Mouse (Mus musculus): ENCODE results near the gene Arpc4. TPM values are rescaled to one million over a fixed set of nuclear protein-coding genes. Genes with fewer than 3 reads are reported as not detected.

The Arpc4 gene
- polyA plus RNA-seq, 1 experiment from 2014 or later: 211 TPM

- Histone ChIP-seq H3K4me2 (no peak overlapping the region), H3K27ac (ENCODE audit: low read depth) (no peak overlapping the region), H3K4me3 (ENCODE audit: low read depth, low read length) (no peak overlapping the region), H3K9ac (no peak overlapping the region), H3K36me3 (ENCODE audit: insufficient read depth) (no peaks in the 10 kb centered on the region), H3K27me3 (ENCODE audit: insufficient read depth, low read length) (no peaks in the 10 kb centered on the region), H3K9me3 (ENCODE audit: low read depth, low read length) (no peaks in the 10 kb centered on the region), H3K4me1 (ENCODE audit: insufficient read depth) (no peaks in the 10 kb centered on the region)
- ATAC-seq (ENCODE audit: insufficient read depth): no peak
- TF ChIP-seq CTCF (IDR thresholded peaks at IDR 0.05; ENCODE audit: low read depth): no peak
- 51% methylated on average over 3 of the region's 3 CpGs for WGBS
- DNase-seq: no peak
These were observed 53.9 kb downstream of the Arpc4 start for GRCm38 (mm10) chr6:113431801-113432200.

- Histone ChIP-seq H3K4me3 (ENCODE audit: low read depth, low read length) (no peak overlapping the region), H3K4me2 (no peak overlapping the region), H3K9ac (no peak overlapping the region), H3K27me3 (ENCODE audit: insufficient read depth, low read length) (no peaks in the 10 kb centered on the region), H3K36me3 (ENCODE audit: insufficient read depth) (no peaks in the 10 kb centered on the region), H3K27ac (ENCODE audit: low read depth) (no peak overlapping the region), H3K9me3 (ENCODE audit: low read depth, low read length) (no peaks in the 10 kb centered on the region), H3K4me1 (ENCODE audit: insufficient read depth) (no peaks in the 10 kb centered on the region)
- DNase-seq (no peak), ATAC-seq (ENCODE audit: insufficient read depth) (no peak)
- TF ChIP-seq CTCF (IDR thresholded peaks at IDR 0.05; ENCODE audit: low read depth): no peak
- WGBS: 63% methylated on average over 3 of the region's 3 CpGs
These were observed 55.7 kb downstream of the Arpc4 start for GRCm38 (mm10) chr6:113433661-113434060.

GRCm38 (mm10) chr6:113434691-113435090 is 56.8 kb downstream of the Arpc4 start:
- 69% methylated on average over 7 of the region's 7 CpGs for WGBS
- DNase-seq: no peak

GRCm38 (mm10) chr6:113435664-113436205 is 57.8 kb downstream of the Arpc4 start, which contains the start of gene Cidec:
TSS of gene Cidec (minus strand) at chr6:113435760.
- H3K4me1 ChIP-seq (ENCODE audit: insufficient read depth): no peaks in the 10 kb centered on the region
- no peaks in the 10 kb centered on the region for H3K27me3 ChIP-seq (ENCODE audit: insufficient read depth, low read length)
- H3K4me2 ChIP-seq: no peak within 1 kb of the TSS
- H3K4me3 ChIP-seq (ENCODE audit: low read depth, low read length): no peak within 1 kb of the TSS
- no peak within 1 kb of the TSS for H3K27ac ChIP-seq (ENCODE audit: low read depth)
- ATAC-seq (ENCODE audit: insufficient read depth): no peak
- no peaks in the 10 kb centered on the region for H3K36me3 ChIP-seq (ENCODE audit: insufficient read depth)
- DNase-seq: no peak
- no peak for TF ChIP-seq CTCF (IDR thresholded peaks at IDR 0.05; ENCODE audit: low read depth)
- no peak within 1 kb of the TSS for H3K9ac ChIP-seq
- no peaks in the 10 kb centered on the region for H3K9me3 ChIP-seq (ENCODE audit: low read depth, low read length)
- WGBS: 77% methylated on average over 9 of the region's 9 CpGs

More at GRCm38 (mm10) chr6:113434691-113435090, 56.8 kb downstream of the Arpc4 start:
- no peaks in the 10 kb centered on the region for H3K9me3 ChIP-seq (ENCODE audit: low read depth, low read length)
- no peak overlapping the region for H3K9ac ChIP-seq
- ATAC-seq (ENCODE audit: insufficient read depth): no peak
- no peaks in the 10 kb centered on the region for H3K36me3 ChIP-seq (ENCODE audit: insufficient read depth)
- no peak overlapping the region for H3K4me3 ChIP-seq (ENCODE audit: low read depth, low read length)
- no peak overlapping the region for H3K27ac ChIP-seq (ENCODE audit: low read depth)
- no peak for TF ChIP-seq CTCF (IDR thresholded peaks at IDR 0.05; ENCODE audit: low read depth)
- H3K4me2 ChIP-seq: no peak overlapping the region
- H3K27me3 ChIP-seq (ENCODE audit: insufficient read depth, low read length): no peaks in the 10 kb centered on the region
- no peaks in the 10 kb centered on the region for H3K4me1 ChIP-seq (ENCODE audit: insufficient read depth)

GRCm38 (mm10) chr6:113437135-113437534 is 59.2 kb downstream of the Arpc4 start:
- no peaks in the 10 kb centered on the region for H3K36me3 ChIP-seq (ENCODE audit: insufficient read depth)
- H3K4me1 ChIP-seq (ENCODE audit: insufficient read depth): no peaks in the 10 kb centered on the region; the same call in 1 of the 2 replicates
- H3K27me3 ChIP-seq (ENCODE audit: insufficient read depth, low read length): no peaks in the 10 kb centered on the region
- no peaks in the 10 kb centered on the region for H3K9me3 ChIP-seq (ENCODE audit: low read depth, low read length)
- TF ChIP-seq CTCF (IDR thresholded peaks at IDR 0.05; ENCODE audit: low read depth): no peak
- 66% methylated on average over 12 of the region's 12 CpGs for WGBS
- no peak overlapping the region for H3K27ac ChIP-seq (ENCODE audit: low read depth)
- ATAC-seq (ENCODE audit: insufficient read depth) (no peak), DNase-seq (no peak)
- no peak overlapping the region for H3K9ac ChIP-seq
- no peak overlapping the region for H3K4me2 ChIP-seq
- no peak overlapping the region for H3K4me3 ChIP-seq (ENCODE audit: low read depth, low read length)

GRCm38 (mm10) chr6:113438721-113439430 is 61.0 kb downstream of the Arpc4 start:
- Histone ChIP-seq H3K27me3 (ENCODE audit: insufficient read depth, low read length) (no peaks in the 10 kb centered on the region), H3K27ac (ENCODE audit: low read depth) (no peak overlapping the region), H3K4me3 (ENCODE audit: low read depth, low read length) (no peak overlapping the region), H3K4me1 (ENCODE audit: insufficient read depth) (peaks cover 8% of the 10 kb centered on the region), H3K9ac (no peak overlapping the region), H3K4me2 (no peak overlapping the region), H3K9me3 (ENCODE audit: low read depth, low read length) (no peaks in the 10 kb centered on the region), H3K36me3 (ENCODE audit: insufficient read depth) (no peaks in the 10 kb centered on the region)
- DNase-seq (no peak), ATAC-seq (ENCODE audit: insufficient read depth) (no peak)
- no peak for TF ChIP-seq CTCF (IDR thresholded peaks at IDR 0.05; ENCODE audit: low read depth)
- WGBS: 44% methylated on average over 12 of the region's 12 CpGs

Small RNA genes within 50 kb of the gene (microRNA-seq; reads per million reads assigned to microRNA genes)
- gene Gm24387 (ENCODE audit: borderline number of aligned reads): not detected

Other genes starting within 250 kb of the Arpc4 start
- 0.61 and 0.80 TPM in 2 replicates for gene Lhfpl4, start 182.7 kb upstream of the Arpc4 start, polyA plus RNA-seq (2014; fragmentation: Nextera tagmentation; extraction: Ambion mirVana)
- gene Mtmr14, start 140.3 kb upstream of the Arpc4 start, polyA plus RNA-seq (2014; fragmentation: Nextera tagmentation; extraction: Ambion mirVana): 41.1 and 47.0 TPM in 2 replicates
- gene Cpne9, start 95.8 kb upstream of the Arpc4 start, polyA plus RNA-seq (2014; fragmentation: Nextera tagmentation; extraction: Ambion mirVana): not detected in 2 replicates
- 24.6 and 26.4 TPM in 2 replicates for gene Brpf1, start 71.0 kb upstream of the Arpc4 start, polyA plus RNA-seq (2014; fragmentation: Nextera tagmentation; extraction: Ambion mirVana)
- gene Ogg1, start 51.1 kb upstream of the Arpc4 start, polyA plus RNA-seq (2014; fragmentation: Nextera tagmentation; extraction: Ambion mirVana): 16.9 and 17.7 TPM in 2 replicates
- gene Camk1, start 34.1 kb upstream of the Arpc4 start, polyA plus RNA-seq (2014; fragmentation: Nextera tagmentation; extraction: Ambion mirVana): 109 and 110 TPM in 2 replicates
- 45.9 and 49.4 TPM in 2 replicates for gene Tada3, start 232 bp upstream of the Arpc4 start, polyA plus RNA-seq (2014; fragmentation: Nextera tagmentation; extraction: Ambion mirVana)
- 2.2 and 2.5 TPM in 2 replicates for gene Ttll3, start 11.1 kb downstream of the Arpc4 start, polyA plus RNA-seq (2014; fragmentation: Nextera tagmentation; extraction: Ambion mirVana)
- 15.7 and 18.8 TPM in 2 replicates for gene Rpusd3, start 41.2 kb downstream of the Arpc4 start, polyA plus RNA-seq (2014; fragmentation: Nextera tagmentation; extraction: Ambion mirVana)
- not detected in 2 replicates for gene Cidec, start 57.6 kb downstream of the Arpc4 start, polyA plus RNA-seq (2014; fragmentation: Nextera tagmentation; extraction: Ambion mirVana)
- gene Jagn1, start 64.5 kb downstream of the Arpc4 start, polyA plus RNA-seq (2014; fragmentation: Nextera tagmentation; extraction: Ambion mirVana): 70.0 and 76.4 TPM in 2 replicates
- 12.0 and 12.2 TPM in 2 replicates for gene Il17re, start 80.4 kb downstream of the Arpc4 start, polyA plus RNA-seq (2014; fragmentation: Nextera tagmentation; extraction: Ambion mirVana)
- 7.7 and 9.1 TPM in 2 replicates for gene Il17rc, start 93.3 kb downstream of the Arpc4 start, polyA plus RNA-seq (2014; fragmentation: Nextera tagmentation; extraction: Ambion mirVana)
- gene Creld1, start 105.2 kb downstream of the Arpc4 start, polyA plus RNA-seq (2014; fragmentation: Nextera tagmentation; extraction: Ambion mirVana): 20.7 and 27.0 TPM in 2 replicates
- 0.05 and 0.16 TPM in 2 replicates for gene Prrt3, start 123.8 kb downstream of the Arpc4 start, polyA plus RNA-seq (2014; fragmentation: Nextera tagmentation; extraction: Ambion mirVana)
- 92.8 and 97.6 TPM in 2 replicates for gene Emc3, start 153.5 kb downstream of the Arpc4 start, polyA plus RNA-seq (2014; fragmentation: Nextera tagmentation; extraction: Ambion mirVana)
- gene Fancd2, start 153.6 kb downstream of the Arpc4 start, polyA plus RNA-seq (2014; fragmentation: Nextera tagmentation; extraction: Ambion mirVana): 15.4 and 15.7 TPM in 2 replicates
- 0.17 TPM in 1 of 2 replicates, not detected in the other for gene Fancd2os, start 222.6 kb downstream of the Arpc4 start, polyA plus RNA-seq (2014; fragmentation: Nextera tagmentation; extraction: Ambion mirVana)
- gene Brk1, start 226.7 kb downstream of the Arpc4 start, polyA plus RNA-seq (2014; fragmentation: Nextera tagmentation; extraction: Ambion mirVana): 227 and 239 TPM in 2 replicates
- 42.2 and 42.7 TPM in 2 replicates for gene Vhl, start 245.8 kb downstream of the Arpc4 start, polyA plus RNA-seq (2014; fragmentation: Nextera tagmentation; extraction: Ambion mirVana)